Mouse (Mus musculus) megakaryocyte progenitor cell, adult 5-6 weeks (primary cell): Measurements from ENCODE around the gene Zpld1. TPM values are rescaled to one million over a fixed set of nuclear protein-coding genes. Genes with fewer than 3 reads are reported as not detected.

ENCODE experiments used
- ATAC-seq: replicated peaks from 2 replicates; pipeline ENCODE4 v1.8.0; 2016; ENCODE audit warnings: mild to moderate bottlenecking, moderate TSS enrichment, inconsistent platforms; ENCODE audit not compliant: poor library complexity
- total RNA-seq, 2 experiments: library from RNA; stranded (forward) in 1 of 2; stranded (reverse) in 1 of 2; fragments of 157-497, 149-512 nt in 1 of 2; fragments of 200-1000 nt in 1 of 2; gene quantifications; 2 replicates each; pipeline versions ENCODE4 v1.2.3 to v1.2.4; 2015 to 2017

The Zpld1 gene
- not detected in 2 replicates for total RNA-seq (2015)
- total RNA-seq (2017), result not detected in 2 replicates

- no peak for ATAC-seq
These were observed at the start of gene Zpld1 for GRCm38 (mm10) chr16:55297886-55298285. Zpld1 (minus strand) TSS chr16:55297986.

DNA sequence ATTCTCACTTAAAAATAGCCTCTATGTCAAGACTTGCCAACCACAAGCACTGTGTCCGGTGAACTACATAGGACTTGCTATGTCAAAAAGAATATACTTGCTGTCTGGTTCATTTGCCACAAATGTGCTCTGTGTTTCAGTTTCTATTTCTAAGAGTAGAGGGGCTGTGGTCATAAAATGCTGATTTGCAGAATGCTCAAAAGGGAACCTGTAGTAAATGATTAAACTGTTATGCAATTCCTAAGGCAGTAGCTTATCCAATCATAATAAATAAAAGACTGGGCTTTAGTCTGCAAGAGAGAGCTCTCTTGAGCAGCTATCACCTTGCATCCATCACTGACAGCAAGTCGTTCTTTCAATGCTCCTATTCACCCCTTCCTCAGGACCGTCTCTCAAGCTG is 47.9 kb upstream of the Zpld1 start:
- no peak for ATAC-seq

DNA sequence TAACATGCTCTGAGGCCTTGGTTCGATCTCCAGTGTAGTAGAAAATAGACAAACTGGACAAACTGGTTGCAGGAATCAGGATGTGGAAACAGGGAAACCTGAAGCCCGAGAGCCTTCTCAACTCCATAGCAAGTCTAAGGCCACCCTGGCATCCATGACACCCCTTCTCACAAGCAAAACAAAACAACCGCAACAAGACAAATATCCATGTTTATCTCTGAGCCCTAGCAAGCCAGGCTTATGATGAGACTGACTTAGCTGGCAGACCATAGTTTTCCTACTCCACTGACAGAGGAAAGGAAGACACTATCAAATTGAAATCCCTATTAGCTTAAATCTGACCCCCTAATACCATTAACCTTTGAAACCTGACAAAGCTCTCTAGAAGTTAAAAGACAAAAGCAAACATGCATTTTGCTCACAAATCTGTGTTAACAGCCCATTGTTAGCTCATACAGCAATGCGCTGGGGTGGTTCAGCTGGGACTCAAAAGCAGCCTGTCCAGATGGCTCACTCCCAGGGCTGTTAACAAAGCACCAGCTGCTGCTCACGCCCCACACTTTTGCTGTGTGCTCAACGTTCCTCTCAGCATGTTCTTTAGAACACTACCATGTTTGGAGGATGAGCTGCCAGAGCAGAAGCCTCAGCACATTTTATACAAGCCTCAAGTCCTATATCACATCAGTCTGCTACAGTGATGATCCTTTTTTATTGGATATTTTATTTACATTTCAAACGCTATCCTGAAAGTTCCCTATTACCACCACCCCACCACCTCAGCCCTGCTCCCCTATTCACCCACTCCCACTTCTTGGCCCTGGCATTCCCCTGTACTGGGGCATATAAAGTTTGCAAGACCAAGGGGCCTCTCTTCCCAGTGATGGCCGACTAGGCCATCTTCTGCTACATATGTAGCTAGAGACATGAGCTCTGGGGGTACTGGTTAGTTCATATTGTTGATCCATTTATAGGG is 24.0 kb upstream of the Zpld1 start:
- ATAC-seq, result no peak

- ATAC-seq, result no peak
These were observed 19.2 kb upstream of the Zpld1 start for GRCm38 (mm10) chr16:55316996-55317395.

GRCm38 (mm10) chr16:55312106-55312505 is 14.3 kb upstream of the Zpld1 start:
- no peak for ATAC-seq

- no peak for ATAC-seq
These were observed 15.1 kb downstream of the Zpld1 start for GRCm38 (mm10) chr16:55282696-55283095.

DNA sequence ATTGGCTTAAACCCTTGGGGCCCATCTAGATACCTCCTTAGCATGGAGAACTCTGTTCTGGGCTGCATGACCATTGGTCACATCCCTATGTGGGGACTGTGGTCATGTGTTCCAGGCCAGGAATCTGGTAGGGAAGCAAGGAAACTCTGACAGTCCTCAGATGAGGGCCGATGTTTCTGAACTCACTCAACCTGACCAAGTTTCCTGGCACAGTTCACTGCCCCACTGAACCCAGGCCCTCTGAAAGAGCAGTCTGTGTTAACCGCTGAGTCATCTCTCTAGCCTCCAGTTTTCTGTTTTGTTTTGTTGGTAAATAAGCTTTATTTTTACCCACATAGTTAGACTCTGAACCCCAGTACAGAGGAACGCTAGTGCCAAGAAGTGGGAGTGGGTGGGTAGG is 20.3 kb downstream of the Zpld1 start:
- no peak for ATAC-seq

- no peak for ATAC-seq
These were observed 32.5 kb downstream of the Zpld1 start for GRCm38 (mm10) chr16:55265281-55265680.

GRCm38 (mm10) chr16:55260862-55261574 is 36.8 kb downstream of the Zpld1 start:
- no peak for ATAC-seq

DNA sequence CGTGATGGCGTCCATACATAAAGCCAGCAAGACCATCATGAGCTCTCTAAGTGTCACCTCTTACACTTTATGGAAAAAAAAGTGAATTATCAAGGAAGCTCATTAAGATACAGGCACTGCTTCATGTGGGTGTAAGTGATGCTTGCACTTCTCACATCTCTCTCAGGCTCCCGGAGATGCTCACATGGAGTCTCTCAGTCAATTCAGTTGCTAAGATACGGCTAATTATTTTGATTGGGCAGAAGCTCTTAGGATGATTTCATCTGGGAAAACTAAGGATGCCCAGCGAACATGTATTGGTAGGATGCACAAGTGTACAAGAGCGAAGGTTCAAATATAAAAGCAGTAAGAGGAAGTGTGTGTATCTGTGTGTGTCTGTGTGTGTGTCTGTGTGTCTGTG is 38.1 kb downstream of the Zpld1 start:
- ATAC-seq, result no peak

GRCm38 (mm10) chr16:55240996-55241395 is 56.8 kb downstream of the Zpld1 start:
- ATAC-seq, result no peak

DNA sequence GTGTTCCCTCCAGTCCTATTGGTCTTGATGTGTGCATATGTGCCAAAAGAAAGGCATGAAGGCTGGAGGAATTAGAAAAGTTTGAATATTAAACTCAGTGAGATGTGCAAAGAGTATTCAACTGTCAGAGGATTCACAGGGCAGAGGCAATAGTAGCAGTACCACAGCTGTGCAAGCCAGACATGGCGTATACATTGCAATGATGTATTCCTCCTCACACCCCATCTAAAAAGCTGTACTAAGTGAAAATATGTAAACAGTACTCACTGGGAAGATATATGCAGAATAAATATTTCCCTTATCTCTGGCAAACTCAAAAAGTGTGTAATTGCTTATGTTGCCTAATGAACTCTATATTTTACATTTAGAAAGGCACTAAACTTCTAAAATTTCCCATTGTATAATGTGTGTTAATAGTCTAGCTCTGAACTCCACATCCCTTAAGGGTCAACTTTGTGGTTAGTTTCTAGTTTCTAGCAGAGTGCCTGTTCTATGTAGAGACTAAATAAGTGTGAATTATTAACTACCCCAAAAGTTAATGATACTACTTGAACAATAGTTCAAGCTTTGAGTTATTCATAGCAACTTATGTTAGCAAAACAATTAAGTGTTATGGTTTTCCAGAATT is 68.7 kb downstream of the Zpld1 start:
- no peak for ATAC-seq

- no peak for ATAC-seq
These were observed 93.8 kb downstream of the Zpld1 start for GRCm38 (mm10) chr16:55203945-55204344.

DNA sequence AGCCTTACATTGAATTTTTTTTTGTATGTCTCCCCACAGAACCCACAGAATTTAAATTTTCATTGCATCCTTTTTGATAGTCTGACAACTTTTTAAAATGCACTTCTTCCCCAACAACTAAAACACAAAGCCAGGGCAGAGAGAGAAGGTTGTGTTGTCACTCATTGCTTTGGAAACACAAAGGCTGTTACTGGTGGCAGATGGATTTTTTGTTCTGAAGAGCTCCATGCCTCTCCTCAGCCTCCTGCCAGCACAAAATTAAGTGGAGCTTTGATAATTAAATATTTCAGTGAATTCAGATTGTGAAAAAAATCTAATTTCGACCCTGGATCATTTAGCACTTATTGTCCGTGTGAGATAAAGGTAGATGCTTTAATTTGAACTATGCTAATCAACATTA is 107.4 kb downstream of the Zpld1 start:
- no peak for ATAC-seq

DNA sequence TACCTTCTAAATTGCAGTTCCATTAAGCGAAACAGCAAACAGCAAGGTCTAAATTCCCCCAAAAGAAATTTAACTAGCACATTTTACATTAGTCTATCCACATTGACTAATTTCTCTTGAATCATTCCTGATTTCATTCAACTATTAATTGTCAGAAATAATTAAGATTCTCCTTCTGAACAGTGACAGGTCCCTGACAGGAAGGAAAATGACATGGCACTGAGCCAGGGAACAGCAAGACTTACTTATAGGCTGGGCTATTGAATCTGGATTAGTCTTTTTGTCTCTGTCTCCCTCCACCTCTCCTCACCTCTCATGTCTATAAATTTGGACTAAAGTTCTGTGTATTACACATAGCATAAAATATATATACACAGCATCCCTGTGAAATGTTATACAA is 112.4 kb downstream of the Zpld1 start:
- ATAC-seq, result no peak
